Comparison of ENCODE assay signal across 12 mouse cellular contexts in genomic region chr8:111715514-111715913, GRCm38 (mm10). TPM values are rescaled to one million over a fixed set of nuclear protein-coding genes. Genes with fewer than 3 reads are reported as not detected.
DNase-seq lines count a peak whose midpoint lies in the region; ATAC-seq and TF ChIP-seq lines count a peak whose summit lies in the region.
"Had no signal": no experiment of that assay in that cellular context is flagged by ENCODE, and none has a peak within 500 bp of the region (broad histone marks: within the 10 kb centered on the region; RNA-seq: fewer than 3 reads in every experiment).

No protein-coding gene starts in this region.

- peaks cover 61% of the 10 kb centered on the region for H3K4me1 ChIP-seq in heart, embryonic 10.5 days
- H3K4me1 ChIP-seq in neural tube, embryonic 12.5 days: peaks cover 38% of the 10 kb centered on the region
- peaks cover 43% of the 10 kb centered on the region for H3K4me1 ChIP-seq in hindbrain, embryonic 12.5 days
- peaks cover 32% of the 10 kb centered on the region for H3K4me1 ChIP-seq in stomach, embryonic 16.5 days (ENCODE audit: control insufficient read depth, insufficient read depth, low read length)
- H3K4me1 ChIP-seq in thymus, adult 2 months (replicated peaks; ENCODE audit: control insufficient read depth, insufficient read depth, low read length): no peaks in the 10 kb centered on the region; the same call in 1 of the 2 replicates

- 80% methylated on average over 13 of the region's 13 CpGs for WGBS in heart, embryonic 10.5 days
- WGBS in neural tube, embryonic 12.5 days: 85% methylated on average over 13 of the region's 13 CpGs
- WGBS in hindbrain, embryonic 12.5 days: 80% methylated on average over 13 of the region's 13 CpGs
- WGBS in stomach, embryonic 16.5 days: 85% methylated on average over 13 of the region's 13 CpGs
- 93% methylated on average over 13 of the region's 13 CpGs for WGBS in thymus, adult 2 months

- H3K9me3 ChIP-seq in heart, embryonic 10.5 days: no peaks in the 10 kb centered on the region
- H3K9me3 ChIP-seq in neural tube, embryonic 12.5 days: no peaks in the 10 kb centered on the region
- H3K9me3 ChIP-seq in hindbrain, embryonic 12.5 days (replicated peaks): no peaks in the 10 kb centered on the region
- no peaks in the 10 kb centered on the region for H3K9me3 ChIP-seq in stomach, embryonic 16.5 days (replicated peaks; ENCODE audit: control insufficient read depth, low read length)

- peak overlapping the region; percentile 94 for H3K27ac ChIP-seq in heart, embryonic 10.5 days
- H3K27ac ChIP-seq in neural tube, embryonic 12.5 days: peak overlapping the region; percentile 95; the same call in 1 of the 2 replicates
- H3K27ac ChIP-seq in hindbrain, embryonic 12.5 days: peak overlapping the region; percentile 99
- peak overlapping the region; percentile 97; the same call in 1 of the 2 replicates for H3K27ac ChIP-seq in stomach, embryonic 16.5 days (ENCODE audit: low read length)
- H3K27ac ChIP-seq in thymus, adult 2 months (ENCODE audit: control insufficient read depth, insufficient read depth, low read length): no peak overlapping the region

- no peak for TF ChIP-seq CTCF in thymus, adult 2 months (IDR thresholded peaks at IDR 0.05; ENCODE audit: borderline replicate concordance, control insufficient read depth, extremely low read depth, insufficient read depth, low read length, poor library complexity)

- H3K4me2 ChIP-seq in neural tube, embryonic 12.5 days (replicated peaks): no peak overlapping the region
- H3K4me2 ChIP-seq in hindbrain, embryonic 12.5 days (replicated peaks): no peak overlapping the region
- H3K4me2 ChIP-seq in stomach, embryonic 16.5 days (ENCODE audit: low read depth, low read length): no peak overlapping the region

- H3K9ac ChIP-seq in neural tube, embryonic 12.5 days: peak overlapping the region; percentile 26; the same call in 1 of the 2 replicates
- 0 out of 2 replicates have a peak overlapping the region, but pooled peaks have one; percentile 53 for H3K9ac ChIP-seq in hindbrain, embryonic 12.5 days
- no peak overlapping the region for H3K9ac ChIP-seq in stomach, embryonic 16.5 days (ENCODE audit: low read length)

- no peak for TF ChIP-seq POLR2A in thymus, adult 2 months (IDR thresholded peaks at IDR 0.05; ENCODE audit: control insufficient read depth, extremely low read depth, insufficient read depth, low read length, poor library complexity)

- no peaks in the 10 kb centered on the region for H3K27me3 ChIP-seq in heart, embryonic 10.5 days (ENCODE audit: insufficient read depth, poor library complexity, severe bottlenecking)
- no peaks in the 10 kb centered on the region for H3K27me3 ChIP-seq in neural tube, embryonic 12.5 days (replicated peaks)
- H3K27me3 ChIP-seq in hindbrain, embryonic 12.5 days: no peaks in the 10 kb centered on the region
- H3K27me3 ChIP-seq in stomach, embryonic 16.5 days (ENCODE audit: control insufficient read depth, insufficient read depth, low read length): no peaks in the 10 kb centered on the region
- no peaks in the 10 kb centered on the region for H3K27me3 ChIP-seq in thymus, adult 2 months (ENCODE audit: control insufficient read depth, insufficient read depth, low read length)

- DNase-seq in heart, embryonic 10.5 days (ENCODE audit: low spot score): no peak
- DNase-seq in heart, postnatal 4 days: no peak
- DNase-seq in neural tube, embryonic 10.5 days (ENCODE audit: extremely low spot score, low spot score): no peak
- DNase-seq in thymus, adult 2 months: no peak
- no peak for DNase-seq in T-cell, adult 2 months (ENCODE audit: low spot score)
- DNase-seq: kidney, postnatal 4 days; right cerebral cortex, adult 18-20 months had no signal

- no peak overlapping the region for H3K4me3 ChIP-seq in heart, embryonic 10.5 days
- H3K4me3 ChIP-seq in neural tube, embryonic 12.5 days: no peak overlapping the region
- H3K4me3 ChIP-seq in hindbrain, embryonic 12.5 days: no peak overlapping the region
- no peak overlapping the region for H3K4me3 ChIP-seq in stomach, embryonic 16.5 days (replicated peaks; ENCODE audit: low read length)
- no peak overlapping the region for H3K4me3 ChIP-seq in thymus, adult 2 months (ENCODE audit: control insufficient read depth, insufficient read depth, low read length)

- ATAC-seq in neural tube, embryonic 12.5 days (ENCODE audit: low FRiP score, low read depth): no peak
- ATAC-seq in hindbrain, embryonic 12.5 days (ENCODE audit: low FRiP score): no peak
- no peak for ATAC-seq in stomach, embryonic 16.5 days (ENCODE audit: insufficient read depth, low FRiP score)

- H3K36me3 ChIP-seq in heart, embryonic 10.5 days: peaks cover 82% of the 10 kb centered on the region
- peaks cover 71% of the 10 kb centered on the region for H3K36me3 ChIP-seq in neural tube, embryonic 12.5 days
- peaks cover 64% of the 10 kb centered on the region for H3K36me3 ChIP-seq in hindbrain, embryonic 12.5 days
- peaks cover 27% of the 10 kb centered on the region for H3K36me3 ChIP-seq in stomach, embryonic 16.5 days (ENCODE audit: control insufficient read depth, insufficient read depth, low read length)
- no peaks in the 10 kb centered on the region for H3K36me3 ChIP-seq in thymus, adult 2 months (ENCODE audit: control insufficient read depth, insufficient read depth, low read length)

RNA-seq across cellular contexts. Expression of gene Ctrb1, which starts 24.7 kb away (rescaled TPM):
- not detected in 2 replicates for polyA plus RNA-seq in heart, embryonic 10.5 days (2016; fragmentation: Nextera tagmentation; extraction: Ambion mirVana)
- not detected for total RNA-seq in heart, postnatal 4 days (2021)
- polyA plus RNA-seq in neural tube, embryonic 12.5 days (2016; fragmentation: Nextera tagmentation; extraction: Ambion mirVana): not detected in 2 replicates
- not detected in 2 replicates for polyA plus RNA-seq in hindbrain, embryonic 12.5 days (2016; fragmentation: Nextera tagmentation; extraction: Ambion mirVana)
- 3,395 and 3,754 TPM in 2 replicates for polyA plus RNA-seq in stomach, embryonic 16.5 days (2015; fragmentation: Nextera tagmentation; extraction: Ambion mirVana)
- 6.6 and 11.8 TPM in 2 replicates for polyA plus RNA-seq in thymus, adult 2 months (2012; rRNA removed)
- total RNA-seq: gastrocnemius, postnatal 36 days; megakaryocyte-erythroid progenitor cell, adult 5-6 weeks had no signal

RNA-seq across cellular contexts. Expression of gene Bcar1, which starts 28.1 kb away (rescaled TPM):
- polyA plus RNA-seq in heart, embryonic 10.5 days (2016; fragmentation: Nextera tagmentation; extraction: Ambion mirVana): 53.2 and 54.4 TPM in 2 replicates
- total RNA-seq in heart, postnatal 4 days (2021): 10 to 100 TPM; 62.7 to 65.0 TPM
- 55.9 and 61.5 TPM in 2 replicates for polyA plus RNA-seq in neural tube, embryonic 12.5 days (2016; fragmentation: Nextera tagmentation; extraction: Ambion mirVana)
- 50.7 and 56.5 TPM in 2 replicates for polyA plus RNA-seq in hindbrain, embryonic 12.5 days (2016; fragmentation: Nextera tagmentation; extraction: Ambion mirVana)
- polyA plus RNA-seq in stomach, embryonic 16.5 days (2015; fragmentation: Nextera tagmentation; extraction: Ambion mirVana): 38.5 and 44.6 TPM in 2 replicates
- 11.8 and 14.0 TPM in 2 replicates for polyA plus RNA-seq in thymus, adult 2 months (2012; rRNA removed)
- total RNA-seq: megakaryocyte-erythroid progenitor cell, adult 5-6 weeks had no signal

Comparison
In these comparisons a context has a peak if more than half of its experiments do, and no peak if none do; other contexts are left out.
1. RNA of gene Ctrb1, which starts 24.7 kb away (polyA plus RNA-seq): 3,395 to 3,754 TPM in stomach, embryonic 16.5 days; 6.6 to 11.8 TPM in thymus, adult 2 months, not detected in hindbrain, embryonic 12.5 days, not detected in heart, embryonic 10.5 days and not detected in neural tube, embryonic 12.5 days; every median in the first group is over 100 times any median in the second.